Mouse (Mus musculus): ENCODE data around the gene Rps15a.

Gene Rps15a

DNA sequence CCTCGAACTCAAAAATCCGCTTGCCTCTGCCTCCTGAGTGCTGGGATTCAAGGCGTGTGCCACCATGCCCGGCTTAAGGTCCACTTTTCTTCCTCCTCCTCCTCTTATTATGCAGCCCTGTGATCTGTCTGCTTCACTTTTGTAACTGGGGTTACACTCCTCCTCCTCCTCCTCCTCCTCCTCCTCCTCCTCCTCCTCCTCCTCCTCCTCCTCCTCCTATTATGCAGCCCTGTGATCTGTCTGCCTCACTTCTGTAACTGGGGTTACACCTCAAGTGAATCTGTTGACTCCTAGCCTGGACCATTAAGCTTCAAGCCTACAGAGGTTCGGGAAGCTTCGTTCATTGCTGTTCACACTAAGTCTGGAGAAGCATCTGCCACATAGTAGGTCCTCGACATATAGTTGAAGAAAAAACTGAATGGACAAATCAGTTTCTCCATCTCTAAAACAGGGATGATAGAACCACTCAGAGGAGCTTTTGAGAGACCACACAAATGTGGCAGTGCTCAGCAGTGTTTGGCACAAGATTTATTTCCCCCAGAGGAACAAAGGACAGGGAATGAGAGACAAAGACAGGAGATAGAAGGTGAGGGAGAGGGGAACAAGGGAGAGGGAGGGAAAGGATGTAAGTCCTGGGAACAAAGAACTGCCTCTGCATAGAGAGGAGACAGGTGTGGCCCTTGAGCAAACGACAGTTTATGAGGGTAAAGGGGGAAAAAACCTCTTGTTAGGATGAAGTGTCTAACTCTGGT lies 975 bp upstream of the Rps15a start:
- DNase-seq (ENCODE audit: low spot score in 2 of 2) = no peak

DNA sequence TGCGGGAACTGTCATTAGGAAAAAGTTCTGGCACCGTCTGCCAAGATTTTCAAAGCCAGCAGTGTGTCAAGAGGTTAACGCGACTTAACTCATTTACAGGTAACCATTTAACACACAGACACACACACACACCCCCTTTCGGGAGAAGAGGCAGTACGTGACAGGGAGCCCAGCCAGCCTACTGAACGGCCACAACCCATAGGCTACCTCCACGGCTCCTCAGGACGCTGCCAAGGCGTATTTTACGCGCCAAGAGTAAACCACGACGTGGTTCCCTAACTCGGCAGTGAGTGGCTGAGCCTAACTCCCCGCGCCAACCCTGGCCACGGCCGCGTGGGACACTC lies 483 bp downstream of the Rps15a start:
- DNase-seq (ENCODE audit: low spot score in 2 of 2) = no peak

DNA sequence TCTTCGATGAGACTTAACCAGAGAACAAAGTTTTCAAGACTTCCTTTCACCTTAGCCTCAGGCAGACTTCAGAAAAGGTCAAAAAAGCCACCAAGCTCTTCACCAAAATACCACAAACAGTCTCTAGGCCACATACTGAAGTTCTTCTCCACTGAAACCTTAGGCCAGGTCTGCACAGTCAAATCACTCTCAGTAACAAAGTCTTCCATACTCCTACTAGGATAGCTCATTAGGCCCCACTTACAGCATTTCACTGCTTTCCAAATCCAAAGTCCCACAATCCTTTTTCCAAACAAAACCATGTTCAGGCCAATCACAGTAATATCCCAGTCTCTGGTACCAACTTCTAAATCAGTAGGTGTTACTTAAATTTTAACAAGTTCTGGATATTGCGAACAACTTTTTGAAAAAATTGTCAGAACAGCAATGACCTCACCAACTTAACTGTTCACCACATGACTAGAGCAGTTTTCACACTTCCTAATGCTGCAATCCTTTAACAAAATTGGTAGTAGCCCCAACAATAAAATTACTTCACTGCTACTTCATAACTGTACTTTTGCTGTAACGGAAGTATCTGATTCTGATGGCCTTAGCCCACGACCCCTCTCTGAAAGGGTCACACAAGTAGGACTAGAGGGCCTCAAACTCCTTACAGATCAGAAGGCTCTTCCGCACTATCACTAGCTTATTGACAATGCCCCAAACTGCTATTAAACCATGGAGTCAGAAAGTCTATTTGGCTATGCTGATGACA lies 2.3 kb downstream of the Rps15a start:
- no peak for DNase-seq (ENCODE audit: low spot score in 2 of 2)

DNA sequence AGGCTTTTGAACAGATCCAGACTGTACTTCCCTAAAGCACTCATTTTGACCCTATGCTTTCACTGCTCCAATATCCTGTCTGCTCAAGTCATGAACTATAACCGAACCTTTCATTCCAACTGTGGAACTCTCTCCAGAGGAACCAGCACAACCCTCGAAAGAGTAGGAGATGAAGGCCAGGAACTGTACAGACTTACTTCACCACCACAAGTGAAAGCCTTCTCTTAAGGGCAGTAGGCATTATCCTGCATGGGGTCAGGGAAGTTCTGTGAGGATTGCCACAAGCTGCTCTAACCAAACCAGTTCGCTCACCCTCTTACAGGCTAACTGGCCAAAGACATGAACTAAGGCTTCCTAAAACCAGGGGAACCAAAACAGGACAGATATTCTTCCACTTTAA lies 4.9 kb downstream of the Rps15a start:
- no peak for DNase-seq (ENCODE audit: low spot score in 2 of 2)

- no peak for DNase-seq (ENCODE audit: low spot score in 2 of 2)
Observed at GRCm38 (mm10) chr7:118107671-118108070, 8.3 kb downstream of the Rps15a start.

DNA sequence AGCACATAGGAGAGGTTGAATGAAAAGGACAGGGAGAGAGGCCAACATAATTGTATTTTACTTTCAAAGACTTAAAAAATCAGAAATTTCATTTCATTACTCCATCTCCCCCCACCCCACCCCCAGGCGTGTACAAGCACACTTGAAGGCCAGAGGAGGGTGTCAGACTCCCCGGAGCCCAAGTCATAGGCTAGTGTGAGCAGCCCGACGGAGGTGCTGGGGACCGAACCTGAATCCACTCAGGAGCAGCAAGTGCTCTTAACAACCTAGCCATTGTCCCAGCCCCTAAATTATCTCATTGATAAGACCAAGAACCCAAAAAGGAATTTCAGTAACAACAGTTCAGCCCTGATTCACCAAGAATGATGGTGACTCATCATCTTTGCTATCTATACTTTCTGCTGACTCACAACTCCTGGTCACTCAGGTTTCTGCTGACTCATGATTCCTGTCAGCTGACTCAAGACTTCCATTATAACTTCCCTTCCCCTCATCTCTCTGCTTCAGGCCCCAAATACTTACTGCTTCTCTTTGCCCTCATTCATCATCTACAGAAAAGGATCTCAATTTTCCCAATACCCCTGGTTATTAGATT lies 11.4 kb downstream of the Rps15a start:
- no peak for DNase-seq (ENCODE audit: low spot score in 2 of 2)

DNA sequence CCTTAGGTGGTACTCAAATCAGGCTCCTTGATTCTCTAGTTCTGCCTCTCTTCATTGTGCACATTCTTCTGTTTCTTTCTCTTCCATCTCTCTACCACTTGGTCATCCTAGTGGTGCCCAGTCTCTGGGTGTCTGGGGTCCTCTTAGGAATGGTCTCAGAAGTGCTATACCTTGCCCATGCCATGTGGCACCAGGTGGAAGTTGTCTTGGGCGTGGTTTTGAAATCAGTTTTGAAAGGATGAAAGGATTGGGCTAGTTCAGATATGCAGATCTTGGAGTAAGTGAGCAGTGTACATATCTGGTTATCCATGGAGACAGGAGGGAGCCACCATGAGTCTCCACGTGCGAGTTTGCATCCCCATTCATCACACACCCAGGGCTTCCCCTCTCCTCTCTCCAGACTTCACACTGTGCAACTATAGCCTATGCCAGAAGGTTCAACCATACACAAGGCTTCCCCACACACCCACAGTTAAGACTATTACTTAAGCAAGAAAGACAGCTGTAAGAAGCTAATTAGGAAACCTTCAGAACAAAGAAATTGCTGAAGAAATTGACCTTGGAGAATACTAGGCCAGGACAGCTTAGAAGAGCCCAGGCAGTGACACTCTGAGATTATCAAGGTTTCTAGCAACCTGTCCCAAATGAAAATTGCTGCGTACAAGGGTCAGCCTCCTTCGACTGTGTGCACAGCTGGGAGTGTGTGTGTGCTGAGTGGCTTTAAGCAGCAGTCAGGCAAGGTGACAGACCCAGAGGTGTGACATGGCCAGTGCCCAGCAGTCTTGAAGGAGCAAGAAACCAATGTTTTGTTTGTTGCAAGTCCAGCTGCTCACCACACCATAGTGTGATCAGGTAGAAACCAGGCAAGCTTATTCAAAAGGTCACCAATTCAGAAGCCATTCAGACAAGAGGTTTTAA lies 12.3 kb downstream of the Rps15a start:
- DNase-seq (ENCODE audit: low spot score in 2 of 2) = no peak

DNA sequence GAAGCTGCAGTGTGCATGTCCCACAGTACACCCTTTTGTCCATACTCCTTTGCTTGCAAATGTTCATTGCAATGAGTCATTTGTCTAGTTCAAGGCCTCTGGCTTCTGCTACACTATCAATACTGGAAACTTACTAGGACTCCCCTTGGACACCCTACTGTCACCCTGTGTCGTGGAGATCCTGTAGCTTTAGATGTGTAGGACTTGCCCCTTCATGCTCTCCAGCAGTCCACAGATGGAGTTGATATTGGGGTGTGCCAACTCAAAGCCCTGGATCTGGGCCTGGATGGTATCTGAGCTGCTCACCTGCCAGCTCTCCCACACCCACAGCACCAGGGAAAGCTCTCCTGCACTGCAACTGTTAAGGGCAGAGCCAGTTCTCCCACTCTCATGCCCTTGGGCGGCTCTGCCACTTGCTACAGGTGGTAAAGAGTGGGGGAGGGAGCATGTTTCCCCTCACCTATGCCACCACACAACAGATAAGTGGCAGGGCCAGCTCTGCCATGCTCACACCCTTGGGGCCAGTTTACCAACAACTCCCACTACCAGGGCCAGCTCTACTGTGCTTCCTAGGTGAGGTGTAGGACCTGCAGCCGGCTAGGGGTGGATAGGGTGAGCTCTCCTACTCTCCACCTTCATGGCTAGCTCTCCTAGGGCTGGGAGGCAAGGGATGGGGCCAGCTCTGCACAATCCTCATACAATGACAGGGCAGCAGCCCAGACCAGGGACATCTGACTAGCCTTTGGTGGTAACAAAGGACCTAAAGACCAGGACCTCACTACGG lies 13.1 kb downstream of the Rps15a start:
- no peak for DNase-seq (ENCODE audit: low spot score in 2 of 2)

DNA sequence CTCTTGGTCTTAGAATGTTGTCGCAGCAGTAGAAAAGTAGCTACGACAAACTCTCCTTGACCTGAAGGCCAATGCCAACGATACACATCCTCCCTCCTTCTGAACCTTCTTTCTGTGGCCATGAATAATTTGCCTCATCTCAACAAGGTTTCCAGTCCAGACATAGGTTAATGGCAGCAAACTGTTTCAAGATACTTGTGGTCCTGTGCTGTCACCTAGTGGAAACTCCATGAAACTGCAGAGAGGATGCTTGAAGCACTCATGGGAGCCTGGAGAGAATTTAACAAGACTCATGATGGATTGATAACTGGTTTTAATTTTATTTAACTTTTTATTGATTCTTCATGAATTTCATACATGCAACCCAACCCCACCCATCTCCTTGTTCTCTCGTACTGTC lies 13.8 kb downstream of the Rps15a start:
- peak in 1 of 2 experiments; percentile 42 for DNase-seq (ENCODE audit: low spot score in 2 of 2)

GRCm38 (mm10) chr7:118097615-118098014 lies 18.4 kb downstream of the Rps15a start:
- no peak for DNase-seq (ENCODE audit: low spot score in 2 of 2)

DNA sequence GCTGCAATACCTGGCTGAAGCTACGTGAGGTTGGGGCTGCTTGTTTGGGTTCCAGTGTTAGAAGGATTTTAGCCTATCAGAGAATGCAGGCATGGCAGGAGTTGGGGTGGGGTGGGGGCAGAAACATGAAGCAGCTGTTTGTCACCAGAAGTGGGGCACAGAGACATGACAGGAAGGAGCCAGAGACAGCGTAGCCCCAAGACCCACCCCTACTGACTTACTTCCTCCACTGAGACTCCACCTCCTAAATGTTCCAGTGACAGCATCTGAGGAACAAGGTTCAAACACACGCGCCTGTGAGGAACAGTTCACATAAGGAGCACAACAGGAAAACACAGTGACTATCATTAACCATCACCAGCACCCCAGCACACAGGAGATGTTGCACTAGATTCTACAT lies 36.0 kb downstream of the Rps15a start:
- DNase-seq (ENCODE audit: low spot score in 2 of 2) = no peak

- DNase-seq (ENCODE audit: low spot score in 2 of 2) = no peak
Observed at GRCm38 (mm10) chr7:118079097-118079496, 36.9 kb downstream of the Rps15a start.

- DNase-seq (ENCODE audit: low spot score in 2 of 2) = no peak
Observed at GRCm38 (mm10) chr7:118067261-118067660, 48.7 kb downstream of the Rps15a start.

- DNase-seq (ENCODE audit: low spot score in 2 of 2) = no peak
Observed at GRCm38 (mm10) chr7:118056300-118056699, 59.7 kb downstream of the Rps15a start.
